Mouse (Mus musculus) frontal cortex, adult 2 months (tissue): ENCODE results near the gene Klk10. TPM values are rescaled to one million over a fixed set of nuclear protein-coding genes. Genes with fewer than 3 reads are reported as not detected.

Experiments
- DNase-seq, 2 experiments: peaks; one replicate each; pipeline ENCODE4 v3.0.0; 2022; ENCODE audit warnings: low spot score in 1 of 2; ENCODE audit errors: extremely low spot score in 1 of 2
- polyA plus RNA-seq: library from polyadenylated mRNA; depleted of rRNA; stranded (reverse); fragments of >200 nt; gene quantifications from 2 replicates; pipeline ENCODE4 v1.2.3, GENCODE M21; 2012; rRNA removed

The Klk10 gene
- 0.17 and 0.18 TPM in 2 replicates for polyA plus RNA-seq

DNA sequence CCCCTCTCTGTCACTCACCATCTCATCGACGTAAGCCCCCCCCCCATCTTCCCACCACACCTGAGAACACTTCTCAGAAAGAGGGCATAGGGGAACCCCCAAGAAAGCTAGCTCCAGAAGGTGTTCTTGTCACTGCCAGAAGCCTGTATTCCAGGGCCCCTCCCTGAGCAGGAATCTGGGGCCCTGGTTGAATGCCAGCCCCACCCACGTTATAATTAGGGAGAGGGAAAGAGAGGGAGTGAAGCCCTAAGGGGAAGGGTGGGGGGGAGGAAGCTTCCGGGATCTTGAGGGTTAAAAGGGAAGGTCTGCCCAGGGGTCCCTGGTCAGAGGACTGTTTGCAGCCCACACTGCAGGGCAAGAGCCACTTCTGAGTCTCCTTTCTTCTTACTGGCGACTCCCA is at the start of gene Klk10:
TSS of gene Klk10 (plus strand) at position 290 of the 400 bp plus-strand sequence.
- no peak for DNase-seq

DNA sequence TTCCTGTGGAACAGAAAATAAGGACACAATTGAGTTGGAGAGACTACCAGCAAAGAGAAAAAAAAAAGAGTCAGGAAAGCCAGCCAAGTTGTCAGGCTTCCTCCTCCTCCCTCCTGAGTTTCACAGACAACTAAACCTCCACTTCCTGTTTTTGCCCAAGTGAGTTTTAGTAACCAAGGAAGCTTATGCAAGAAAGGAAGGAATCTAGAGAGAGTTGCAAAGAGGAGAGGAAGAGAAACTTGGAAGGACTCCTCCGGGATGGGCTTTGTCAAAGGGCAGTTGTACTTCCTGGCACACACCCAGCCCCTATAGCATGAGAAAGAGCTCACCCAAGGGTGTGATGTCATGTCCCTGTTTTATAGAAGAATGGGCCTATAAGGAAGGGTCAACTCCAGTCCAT is 33.0 kb upstream of the Klk10 start:
- DNase-seq = peak in 1 of 2 experiments; percentile 31

DNA sequence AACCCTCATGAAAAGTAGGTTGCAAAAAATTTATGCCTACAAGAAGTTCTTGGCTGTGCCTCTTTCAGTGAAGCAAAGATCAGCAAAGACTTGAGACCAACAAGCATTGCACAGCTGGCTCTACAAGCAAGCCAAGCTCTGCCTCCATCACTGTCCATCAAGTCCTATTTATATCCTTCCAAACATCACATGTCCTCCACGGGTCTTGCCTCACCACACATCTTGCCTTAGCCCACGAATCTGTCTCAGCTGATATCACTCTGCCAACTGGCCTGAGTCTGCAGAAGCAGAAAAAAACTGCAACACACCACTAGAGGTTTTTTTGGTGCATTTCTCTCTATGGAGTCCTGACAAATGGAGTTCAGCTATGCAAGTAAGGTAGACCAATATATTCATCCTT is 28.0 kb upstream of the Klk10 start:
- no peak for DNase-seq

DNA sequence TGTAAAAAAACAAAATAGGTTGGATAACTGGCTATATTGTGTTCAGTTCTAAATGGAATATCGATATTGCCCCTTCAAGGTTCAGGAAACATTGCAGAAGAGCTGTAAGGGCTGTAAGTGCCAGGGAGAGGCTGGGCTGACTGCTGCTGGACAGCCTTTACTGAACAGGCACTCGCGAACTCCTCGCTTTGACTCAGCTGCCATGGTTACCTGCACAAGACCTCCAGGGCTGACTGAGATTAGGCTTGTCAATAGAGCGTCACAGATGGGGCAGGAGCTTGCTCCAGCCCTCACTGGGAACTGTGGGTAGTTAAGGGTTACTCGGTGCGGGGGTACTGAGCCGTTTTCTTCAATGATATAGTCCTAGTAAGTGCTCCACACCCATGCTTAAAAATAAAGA is 14.4 kb upstream of the Klk10 start:
- DNase-seq = no peak

DNA sequence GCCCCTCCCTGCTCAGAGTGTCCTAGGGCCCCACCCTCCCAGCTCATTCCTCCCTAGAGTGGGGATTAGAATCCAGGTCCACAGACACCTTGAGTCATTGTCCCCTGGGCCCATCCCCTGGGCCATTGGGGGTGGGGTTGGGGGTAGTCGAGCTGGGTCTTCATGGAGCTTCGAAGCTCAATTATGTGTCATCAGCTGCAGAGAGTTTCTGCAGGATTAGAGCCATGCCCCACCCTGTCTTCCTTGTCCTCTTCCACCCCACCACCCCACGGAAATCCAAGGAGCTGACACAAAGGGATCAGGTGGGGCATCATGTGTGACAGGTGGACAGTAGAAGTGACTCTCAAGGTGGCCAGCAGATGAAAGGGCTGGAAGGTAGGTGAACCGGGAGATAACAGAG is 12.2 kb upstream of the Klk10 start, which contains the start of gene Klk12:
TSS of gene Klk12 (plus strand) at position 301 of the 400 bp plus-strand sequence.
- DNase-seq = no peak

DNA sequence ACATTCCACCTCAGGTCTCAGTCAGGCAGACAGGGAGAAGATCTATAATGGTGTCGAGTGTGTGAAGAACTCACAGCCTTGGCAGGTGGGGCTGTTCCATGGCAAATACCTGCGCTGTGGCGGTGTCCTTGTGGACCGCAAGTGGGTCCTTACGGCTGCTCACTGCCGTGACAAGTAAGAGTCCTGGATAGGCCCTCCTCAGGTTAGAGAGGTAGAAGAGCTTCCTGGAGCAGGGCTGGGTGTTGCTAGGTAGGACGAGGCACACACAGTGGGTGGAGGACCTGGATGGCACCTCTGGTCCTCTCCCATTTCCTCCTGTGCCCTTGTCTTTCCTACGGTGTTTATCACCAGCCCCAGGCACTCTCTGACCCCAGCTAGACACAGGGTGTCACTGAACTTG is 11.2 kb upstream of the Klk10 start:
- no peak for DNase-seq

DNA sequence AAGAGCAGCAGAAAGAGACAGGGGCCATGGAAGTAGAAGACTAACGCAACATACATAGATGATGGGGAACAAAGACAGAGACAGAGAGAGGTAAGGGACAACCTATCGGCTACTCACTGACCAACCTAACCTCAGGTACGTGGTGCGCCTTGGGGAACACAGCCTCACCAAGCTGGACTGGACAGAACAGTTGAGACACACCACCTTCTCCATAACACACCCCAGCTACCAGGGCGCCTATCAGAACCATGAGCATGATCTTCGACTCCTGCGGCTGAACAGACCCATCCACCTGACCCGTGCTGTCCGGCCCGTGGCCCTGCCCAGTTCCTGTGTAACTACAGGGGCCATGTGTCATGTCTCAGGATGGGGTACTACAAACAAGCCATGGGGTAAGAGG is 10.1 kb upstream of the Klk10 start:
- no peak for DNase-seq

DNA sequence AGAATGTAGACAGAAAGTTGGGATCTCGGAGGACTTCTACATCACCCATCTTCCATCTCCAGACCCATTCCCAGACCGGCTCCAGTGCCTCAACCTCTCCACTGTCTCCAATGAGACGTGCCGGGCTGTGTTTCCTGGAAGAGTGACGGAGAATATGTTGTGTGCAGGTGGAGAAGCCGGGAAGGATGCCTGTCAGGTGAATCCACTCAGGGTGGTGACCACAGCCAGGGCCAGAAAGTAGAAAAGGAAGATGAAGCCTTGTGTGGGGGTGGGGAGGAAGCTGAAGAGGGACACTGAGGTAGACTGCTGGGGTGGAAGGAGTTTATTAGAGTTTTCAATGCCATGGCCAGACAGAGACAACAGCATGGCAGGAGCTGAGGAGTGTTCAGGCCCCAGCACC is 8.9 kb upstream of the Klk10 start:
- DNase-seq = no peak

DNA sequence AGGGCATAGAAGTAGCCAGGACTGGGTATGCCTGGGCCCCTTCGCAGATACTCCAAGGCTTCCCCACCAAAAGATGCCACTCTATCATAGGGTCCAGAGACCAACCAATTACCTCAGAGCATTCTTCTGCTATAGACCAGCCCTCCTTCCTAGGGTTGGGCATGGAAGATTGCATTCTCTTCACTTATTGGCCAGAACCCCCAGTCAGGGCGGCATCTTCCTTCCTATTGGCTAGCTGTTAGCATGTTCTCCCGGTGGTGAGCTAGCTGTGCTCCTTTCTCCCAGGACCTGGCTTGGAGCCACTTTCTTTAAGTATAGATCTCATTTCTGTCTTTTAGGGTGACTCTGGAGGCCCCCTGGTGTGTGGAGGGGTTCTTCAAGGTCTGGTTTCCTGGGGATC is 7.9 kb upstream of the Klk10 start:
- no peak for DNase-seq

DNA sequence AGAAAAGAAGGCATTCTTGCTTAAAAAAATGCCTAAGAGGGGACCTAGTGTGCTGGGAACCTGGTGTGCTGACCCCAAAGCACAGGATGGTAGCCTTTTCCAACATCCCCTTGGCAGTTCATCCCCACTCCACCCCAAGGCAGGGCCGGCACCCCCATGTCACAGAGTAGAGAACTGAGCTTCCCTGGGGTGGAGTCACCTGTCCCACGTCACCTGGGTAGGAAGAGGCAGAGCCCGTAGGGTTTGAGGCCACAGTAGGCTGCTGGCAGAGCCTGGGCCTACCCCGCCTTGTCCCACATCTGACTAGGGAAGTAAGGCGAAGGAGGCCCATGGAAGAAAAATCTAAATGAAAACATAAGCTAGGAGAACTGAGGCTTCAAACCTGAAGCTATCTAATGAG is 6.5 kb upstream of the Klk10 start, which contains the start of gene Klk11:
TSS of gene Klk11 (plus strand) at position 241 of the 400 bp plus-strand sequence.
- DNase-seq = no peak

DNA sequence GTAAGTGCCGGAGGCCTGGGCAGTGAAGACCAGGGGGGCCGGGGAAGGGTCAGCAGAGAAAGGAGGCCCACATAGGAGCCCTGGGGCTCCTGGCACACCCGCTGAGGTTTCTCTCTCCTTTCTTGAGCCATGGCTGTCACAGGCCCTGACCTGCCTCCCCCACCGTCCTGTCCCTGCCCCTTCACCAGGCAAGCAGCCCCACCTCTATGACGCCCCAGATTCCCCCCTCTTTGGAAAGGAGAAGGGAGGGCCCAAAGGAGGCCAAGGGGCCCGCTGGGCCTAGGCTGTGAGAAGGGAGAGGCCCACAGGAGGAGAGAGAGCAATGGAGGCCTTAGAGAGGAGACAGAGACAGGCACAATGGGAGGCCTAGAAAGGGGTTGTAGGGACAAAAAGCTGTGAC is 6.0 kb upstream of the Klk10 start:
- no peak for DNase-seq

DNA sequence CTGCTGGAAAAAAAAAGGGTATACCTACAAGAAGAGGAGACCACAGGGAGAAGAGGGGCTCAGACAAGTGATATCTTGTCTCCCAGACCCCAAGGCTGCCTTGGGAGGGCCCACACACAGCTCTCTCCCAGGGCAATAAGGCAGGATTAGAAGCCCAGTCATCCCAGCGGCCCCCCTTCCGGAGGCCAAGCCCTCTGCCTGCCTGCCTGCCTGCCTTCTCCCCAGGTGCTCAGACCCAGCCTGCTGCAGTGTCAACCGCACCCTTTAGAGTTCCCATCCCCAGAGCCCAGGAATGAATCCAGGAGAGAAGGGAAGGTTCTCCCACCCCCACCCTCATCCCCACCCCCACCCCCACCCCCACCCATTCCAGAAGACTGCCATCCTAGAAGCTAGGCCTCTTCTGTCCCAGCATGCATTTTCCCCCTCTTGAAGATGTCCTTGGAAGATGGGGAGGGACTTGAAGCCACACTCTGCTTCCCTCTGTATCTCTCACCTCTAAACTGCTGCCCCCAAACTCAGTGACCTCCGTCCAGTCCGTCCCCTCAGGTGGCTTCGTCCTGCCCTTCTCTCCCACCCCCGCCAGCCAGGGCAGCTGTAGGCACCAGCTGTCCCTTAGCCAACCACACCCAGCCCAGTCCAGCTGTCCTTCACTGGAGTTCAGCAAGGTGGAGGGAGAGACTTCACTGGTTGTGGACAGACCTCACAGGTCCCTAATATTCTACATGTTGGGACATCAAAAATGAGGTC is 5.4 kb upstream of the Klk10 start:
- no peak for DNase-seq

DNA sequence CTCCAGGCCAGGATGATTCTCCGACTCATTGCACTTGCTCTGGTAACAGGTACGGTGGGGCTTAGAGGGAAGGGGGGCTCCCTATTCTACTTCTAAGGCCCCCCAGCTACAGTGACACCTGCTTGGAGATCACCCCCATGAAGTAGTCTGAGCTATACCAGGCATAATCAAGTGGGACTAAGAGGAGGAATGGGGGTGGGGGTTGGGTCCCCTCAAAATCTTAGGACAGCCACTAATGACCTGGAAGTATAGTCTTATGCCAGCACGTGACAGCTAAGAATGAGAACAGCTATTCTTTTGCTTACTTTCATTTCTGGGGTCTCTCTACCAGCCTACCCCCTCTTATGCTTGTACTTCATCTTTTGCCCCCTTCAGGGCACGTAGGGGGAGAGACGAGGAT is 4.3 kb upstream of the Klk10 start:
- no peak for DNase-seq

DNA sequence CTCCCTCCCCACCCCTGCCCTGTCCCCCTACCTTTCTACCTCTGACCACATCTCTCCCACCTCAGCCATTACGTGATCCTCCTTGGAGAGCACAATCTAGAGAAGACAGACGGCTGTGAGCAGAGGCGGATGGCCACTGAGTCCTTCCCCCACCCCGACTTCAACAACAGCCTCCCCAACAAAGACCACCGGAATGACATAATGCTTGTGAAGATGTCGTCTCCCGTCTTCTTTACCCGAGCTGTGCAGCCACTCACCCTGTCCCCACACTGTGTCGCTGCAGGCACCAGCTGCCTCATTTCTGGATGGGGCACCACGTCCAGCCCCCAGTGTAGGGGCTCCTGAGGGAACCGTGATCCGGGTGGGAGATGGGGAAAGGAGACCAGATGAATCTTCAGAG is 3.4 kb upstream of the Klk10 start:
- no peak for DNase-seq

DNA sequence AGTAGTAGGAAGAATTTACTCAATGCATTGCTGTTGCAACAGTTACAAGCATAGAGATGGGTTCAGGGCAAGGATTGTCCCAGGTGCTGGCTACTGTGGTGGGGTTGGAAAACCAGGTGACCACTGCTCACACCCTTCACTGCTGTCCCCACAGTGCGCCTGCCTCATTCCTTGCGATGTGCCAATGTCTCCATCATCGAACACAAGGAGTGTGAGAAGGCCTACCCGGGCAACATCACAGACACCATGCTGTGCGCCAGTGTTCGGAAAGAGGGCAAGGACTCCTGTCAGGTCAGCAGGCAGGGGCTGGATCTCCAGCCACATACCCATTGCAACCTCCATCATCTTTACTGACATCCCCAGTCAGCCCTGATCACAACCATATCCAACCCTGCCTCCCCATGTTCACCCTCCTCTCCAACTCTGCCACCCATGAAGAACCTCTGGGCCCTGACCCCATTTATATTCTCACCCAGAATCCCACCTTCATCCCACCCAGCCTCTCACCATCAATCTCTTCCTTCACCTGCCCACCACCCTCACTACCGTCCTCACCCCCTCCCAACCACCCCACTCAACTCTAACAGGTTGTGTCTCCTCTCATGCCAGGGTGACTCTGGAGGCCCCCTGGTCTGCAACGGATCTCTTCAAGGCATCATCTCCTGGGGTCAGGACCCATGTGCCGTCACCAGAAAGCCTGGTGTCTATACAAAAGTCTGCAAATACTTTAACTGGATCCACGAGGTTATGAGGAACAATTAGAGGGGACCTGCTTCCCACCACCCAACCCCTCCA is 2.5 kb upstream of the Klk10 start:
- DNase-seq = no peak

DNA sequence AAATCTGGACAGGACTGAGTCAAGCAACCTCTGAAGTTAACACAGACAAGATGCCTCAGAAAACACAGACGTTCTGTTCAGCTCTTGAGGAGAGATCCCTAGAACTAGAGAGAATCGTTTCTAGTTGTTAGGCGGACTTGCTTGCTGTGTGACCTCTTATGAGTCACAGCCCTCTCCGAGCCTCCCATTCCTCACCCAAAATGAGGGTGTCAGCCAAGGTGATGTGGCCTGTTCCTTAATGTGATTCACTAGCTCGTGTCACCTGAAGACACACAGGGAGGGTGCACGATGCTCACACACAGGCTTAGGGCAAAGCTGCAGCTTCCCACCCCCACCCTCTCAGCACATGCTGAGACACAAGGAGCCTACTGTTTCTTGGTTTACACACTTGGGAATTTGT is 594 bp upstream of the Klk10 start:
- DNase-seq = no peak

DNA sequence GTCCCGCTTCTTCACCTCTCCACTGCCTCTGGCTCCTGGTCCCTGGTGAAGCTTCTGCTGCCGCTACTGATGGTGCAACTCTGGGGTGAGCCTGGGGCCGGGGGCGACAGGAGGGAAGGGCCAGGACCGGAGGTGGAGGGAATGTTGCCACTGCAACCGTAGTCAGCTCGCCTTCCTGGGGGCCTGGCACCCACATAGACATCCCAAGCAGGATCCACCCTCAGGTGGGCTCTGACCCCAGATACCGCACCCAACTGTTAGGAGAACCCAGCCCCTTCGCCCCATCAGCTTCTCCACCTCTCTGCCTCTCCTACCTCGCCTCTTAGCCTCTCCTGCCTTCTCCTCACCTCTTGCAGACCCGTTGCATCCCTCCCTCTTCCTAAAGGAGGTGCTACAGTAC is 706 bp downstream of the Klk10 start:
- no peak for DNase-seq

DNA sequence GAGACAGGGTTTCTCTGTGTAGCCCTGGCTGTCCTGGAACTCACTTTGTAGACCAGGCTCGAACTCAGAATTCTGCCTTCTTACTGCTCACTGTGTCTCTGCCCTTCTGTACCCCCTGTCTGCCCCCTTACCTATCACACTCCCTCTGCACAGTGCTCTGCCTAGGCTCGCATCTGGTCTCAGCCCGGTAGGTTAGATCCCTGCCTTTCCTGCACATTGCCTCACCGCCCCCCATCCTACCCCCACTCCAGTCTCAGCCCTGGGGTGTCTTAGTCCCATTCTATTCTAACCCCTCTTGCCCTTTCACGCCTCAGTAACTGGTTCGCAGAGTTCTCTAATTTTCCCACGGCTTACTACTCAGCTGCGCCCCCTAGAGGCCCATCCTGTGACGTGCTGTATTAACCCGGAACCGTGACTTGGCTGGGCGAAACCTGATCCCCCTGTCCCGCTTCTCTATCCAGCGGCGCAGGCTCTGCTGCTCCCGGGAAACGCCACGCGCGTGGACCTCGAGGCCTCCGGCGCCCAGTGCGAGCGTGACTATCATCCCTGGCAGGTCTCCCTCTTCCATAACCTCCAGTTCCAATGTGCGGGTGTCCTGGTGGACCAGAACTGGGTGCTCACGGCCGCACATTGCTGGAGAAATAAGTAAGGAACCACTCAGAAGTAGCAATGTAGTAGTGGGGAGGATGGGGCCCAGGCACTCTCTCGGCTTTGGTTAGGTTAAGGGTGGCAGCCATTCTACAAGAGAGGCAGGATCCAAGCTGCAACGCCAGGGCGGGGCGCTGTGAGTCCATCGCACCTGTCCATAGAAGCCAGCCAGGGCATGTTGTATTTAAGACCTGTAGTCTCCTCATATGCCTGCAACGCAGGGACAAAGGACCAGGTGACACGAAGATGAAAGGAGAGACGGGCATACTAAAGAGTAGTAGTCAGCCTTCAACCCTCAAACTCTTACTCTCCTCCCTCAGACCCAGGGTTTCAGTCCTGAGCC is 1.7 kb downstream of the Klk10 start:
- DNase-seq = peak in 1 of 2 experiments; percentile 80

DNA sequence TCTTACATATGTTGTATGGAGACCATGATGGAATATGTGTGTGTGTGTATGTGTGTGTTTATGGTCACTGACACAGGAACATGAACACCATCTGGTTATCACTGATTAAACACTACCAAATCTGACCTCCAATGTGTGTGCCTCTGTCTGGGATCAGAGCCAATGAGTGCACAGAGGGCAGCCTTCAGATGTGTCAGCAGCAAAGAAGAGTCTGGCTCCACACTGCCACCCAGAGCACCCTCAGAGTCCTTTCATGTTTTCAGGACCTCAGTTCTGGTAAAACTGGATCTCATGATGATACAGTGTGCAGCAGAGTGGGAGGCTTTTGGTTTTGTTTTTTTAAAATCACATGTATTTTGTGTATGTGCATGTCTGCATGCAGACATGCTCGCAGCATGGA is 4.5 kb downstream of the Klk10 start:
- DNase-seq = no peak

DNA sequence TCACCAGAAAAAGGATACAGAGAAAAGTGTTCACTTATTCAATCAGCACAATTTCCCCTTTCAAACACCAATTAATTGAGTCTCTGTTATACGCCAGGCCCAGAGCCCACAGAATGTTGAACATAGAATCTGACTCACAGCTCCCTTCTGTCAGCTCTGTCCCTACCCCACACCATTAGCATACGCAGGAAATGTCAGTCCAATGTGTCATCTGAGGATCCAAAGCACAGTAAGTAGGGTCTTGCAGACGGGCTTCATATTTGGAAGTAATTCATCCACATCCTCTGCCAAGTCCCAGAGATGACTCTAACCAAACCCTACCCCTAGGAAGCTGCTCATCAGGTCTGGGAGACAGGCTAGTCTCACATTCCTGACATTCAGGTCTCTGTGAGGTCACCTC is 7.3 kb downstream of the Klk10 start:
- DNase-seq = no peak

DNA sequence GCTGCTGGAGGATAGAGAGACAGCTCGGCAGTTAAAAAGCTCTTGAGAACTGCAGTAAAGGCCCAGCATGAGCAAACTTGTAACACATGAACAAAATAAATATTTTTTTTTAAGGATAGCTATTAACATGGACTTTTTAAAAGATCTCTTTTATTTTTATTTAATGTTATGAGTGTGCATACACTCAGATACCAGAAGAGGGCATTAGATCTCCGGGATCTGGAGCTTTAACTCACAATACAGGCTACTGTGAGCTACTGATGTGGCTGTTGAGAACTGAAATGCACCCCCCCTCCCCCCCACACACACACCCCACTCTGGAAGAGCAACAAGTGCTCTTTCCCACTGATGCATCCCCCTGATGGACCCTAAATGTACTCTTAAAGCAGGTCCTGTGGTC is 8.5 kb downstream of the Klk10 start:
- no peak for DNase-seq
